Mouse (Mus musculus) stomach, embryonic 15.5 days (tissue): ENCODE measurements around the gene Vmn2r80. TPM values are rescaled to one million over a fixed set of nuclear protein-coding genes. Genes with fewer than 3 reads are reported as not detected.

Source experiments
- polyA plus RNA-seq: library from polyadenylated mRNA; unstranded; fragments of >200 nt; fragmentation: Nextera tagmentation; extraction: Ambion mirVana; gene quantifications from 2 replicates; pipeline ENCODE4 v1.2.1, GENCODE M21; 2015

The Vmn2r80 gene
- polyA plus RNA-seq, 1 experiment from 2014 or later, result not detected

Other genes with a start within 250 kb of the Vmn2r80 start
- gene Olfr1354, start 235.6 kb upstream of the Vmn2r80 start, polyA plus RNA-seq, result not detected in 2 replicates
- not detected in 2 replicates for gene Olfr8, start 198.1 kb upstream of the Vmn2r80 start, polyA plus RNA-seq
- gene Olfr1353, start 185.5 kb upstream of the Vmn2r80 start, polyA plus RNA-seq, result not detected in 2 replicates
- not detected in 2 replicates for gene Olfr1352, start 167.7 kb upstream of the Vmn2r80 start, polyA plus RNA-seq
- not detected in 2 replicates for gene Olfr1351, start 136.3 kb upstream of the Vmn2r80 start, polyA plus RNA-seq
- gene Olfr57, start 120.0 kb upstream of the Vmn2r80 start, polyA plus RNA-seq, result 0.22 TPM in 1 of 2 replicates, not detected in the other
- 23.5 and 23.7 TPM in 2 replicates for gene 2610008E11Rik, start 51.2 kb upstream of the Vmn2r80 start, polyA plus RNA-seq
- not detected in 2 replicates for gene Vmn2r81, start 98.9 kb downstream of the Vmn2r80 start, polyA plus RNA-seq
- not detected in 2 replicates for gene Vmn2r82, start 207.8 kb downstream of the Vmn2r80 start, polyA plus RNA-seq